Mouse (Mus musculus) mouse trophoblast stem cell (cell line): ENCODE results near the gene Samd14.

Source experiments
- in situ Hi-C, 2 experiments: fragments of 300-500 bp; cut with MseI, MboI; formaldehyde crosslinking; loops; 2 replicates in 1 of 2; 3 replicates in 1 of 2; pipeline ENCODE4 v1.15.1; 2025

Gene Samd14

DNA sequence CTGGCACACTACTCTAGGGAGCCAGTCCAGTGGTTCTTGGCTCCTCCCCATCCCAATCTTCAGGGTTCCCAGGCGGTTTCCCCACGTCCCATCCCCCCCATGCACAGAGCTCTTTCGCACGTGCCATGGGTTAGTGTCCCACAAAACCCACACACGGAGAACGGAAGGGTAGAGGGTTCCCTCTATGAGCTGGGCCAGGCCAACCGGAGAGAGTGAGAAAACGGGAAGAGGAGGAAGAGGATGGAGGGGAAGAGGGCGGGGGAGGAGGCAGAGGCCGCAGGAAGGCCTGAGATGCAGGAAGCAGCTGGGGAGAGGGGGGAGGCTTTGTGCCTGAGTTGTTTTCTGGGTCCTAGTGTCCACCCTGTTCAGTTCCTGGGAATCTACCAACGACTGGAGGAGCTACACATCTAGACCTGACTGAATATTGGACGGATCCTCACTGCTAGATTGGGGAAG lies 20.1 kb upstream of the Samd14 start:
- in situ Hi-C loops: no loop called here

- in situ Hi-C loops: no loop called here
Measured at GRCm38 (mm10) chr11:94990102-94990748, 19.5 kb upstream of the Samd14 start.

GRCm38 (mm10) chr11:94990749-94991577 lies 18.7 kb upstream of the Samd14 start, which contains the start of gene Ppp1r9b:
Ppp1r9b (plus strand) TSS chr11:94991035.
- in situ Hi-C loops: no loop called here

GRCm38 (mm10) chr11:94991641-94992479 lies 17.8 kb upstream of the Samd14 start:
- in situ Hi-C loops: no loop called here

GRCm38 (mm10) chr11:94992480-94992753 lies 17.3 kb upstream of the Samd14 start:
- in situ Hi-C loops: no loop called here

- in situ Hi-C loops: no loop called here
Measured at GRCm38 (mm10) chr11:94992754-94993606, 16.7 kb upstream of the Samd14 start.

- in situ Hi-C loops: no loop called here
Measured at GRCm38 (mm10) chr11:94994208-94994814, 15.4 kb upstream of the Samd14 start.

DNA sequence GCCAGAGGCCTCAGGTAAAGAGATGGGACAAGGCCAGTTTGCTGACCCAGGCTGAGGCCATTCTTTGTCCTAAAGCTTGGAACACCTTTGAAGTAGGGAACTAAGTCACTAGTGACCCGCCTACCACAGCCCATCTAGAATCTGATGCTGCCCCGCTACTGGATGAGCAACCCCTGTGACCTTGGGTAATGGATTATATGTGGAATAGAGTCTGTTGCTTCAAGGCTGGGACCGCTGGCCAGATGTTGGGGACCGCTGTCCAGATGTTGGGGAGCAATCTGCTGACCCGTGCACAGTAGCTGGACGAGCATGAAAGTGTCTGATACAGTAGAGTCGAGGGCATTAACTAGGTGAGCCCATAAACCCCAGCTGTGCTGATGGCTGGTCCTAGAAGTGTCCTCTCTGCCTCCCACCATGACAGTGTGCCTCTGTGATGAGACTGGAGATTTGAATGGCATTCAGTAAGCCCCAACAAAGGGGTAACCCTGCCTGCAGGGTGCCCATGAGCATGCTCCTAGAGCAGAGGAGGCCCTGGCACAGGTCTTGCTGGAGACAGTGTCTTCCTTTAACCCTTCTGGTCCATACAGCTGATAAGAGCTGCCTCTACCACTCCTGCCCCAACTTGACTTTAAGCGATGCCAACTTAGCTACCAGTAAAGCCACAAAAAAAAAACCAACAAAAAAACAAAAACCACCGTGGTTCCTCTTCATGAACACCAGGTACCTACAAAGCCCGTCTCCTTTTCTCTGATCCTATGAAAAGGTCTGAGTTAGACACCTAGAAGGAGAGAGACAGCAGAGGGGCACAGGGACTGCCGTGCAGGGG lies 14.5 kb upstream of the Samd14 start:
- in situ Hi-C loops: no loop called here

DNA sequence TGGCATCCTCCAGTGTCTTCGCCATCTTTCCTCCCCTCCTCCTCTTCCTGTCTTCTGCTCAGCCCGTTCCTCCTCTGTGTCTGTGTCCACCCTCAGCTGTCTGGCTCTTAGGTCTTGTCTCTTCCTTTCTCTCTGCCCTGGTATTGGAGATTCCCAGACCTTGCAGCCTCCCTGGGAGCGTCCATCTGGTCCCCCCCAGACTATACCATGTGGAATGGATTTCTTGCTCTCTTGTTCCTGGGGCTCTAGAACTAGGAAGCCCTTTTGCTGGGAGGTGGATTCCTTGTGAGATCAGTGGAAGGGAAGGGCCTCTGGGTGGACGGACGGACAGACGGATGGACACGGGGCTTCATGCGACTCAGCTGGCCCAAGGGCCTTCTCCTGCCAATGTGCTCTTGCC lies 13.6 kb upstream of the Samd14 start:
- in situ Hi-C loops: no loop called here

DNA sequence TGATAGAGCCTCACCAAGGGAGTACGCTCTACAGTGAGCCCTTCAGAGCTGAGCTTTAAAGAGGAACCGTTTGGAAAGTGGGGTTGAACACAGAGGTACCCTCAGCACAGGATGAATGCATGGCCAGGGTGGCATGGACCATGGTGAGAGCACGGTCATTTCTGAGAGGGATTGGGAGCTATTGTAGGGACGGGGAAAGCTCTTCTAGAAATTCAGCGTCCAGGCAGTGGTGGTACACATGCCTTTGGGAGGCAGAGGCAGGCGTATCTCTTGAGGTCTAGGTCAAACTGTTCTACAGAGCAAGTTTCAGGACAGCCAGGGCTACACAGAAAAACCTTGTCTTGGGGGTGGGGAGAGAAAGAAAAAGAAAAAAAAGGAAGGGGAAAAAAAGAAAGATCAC lies 12.7 kb upstream of the Samd14 start:
- in situ Hi-C loops: no loop called here

DNA sequence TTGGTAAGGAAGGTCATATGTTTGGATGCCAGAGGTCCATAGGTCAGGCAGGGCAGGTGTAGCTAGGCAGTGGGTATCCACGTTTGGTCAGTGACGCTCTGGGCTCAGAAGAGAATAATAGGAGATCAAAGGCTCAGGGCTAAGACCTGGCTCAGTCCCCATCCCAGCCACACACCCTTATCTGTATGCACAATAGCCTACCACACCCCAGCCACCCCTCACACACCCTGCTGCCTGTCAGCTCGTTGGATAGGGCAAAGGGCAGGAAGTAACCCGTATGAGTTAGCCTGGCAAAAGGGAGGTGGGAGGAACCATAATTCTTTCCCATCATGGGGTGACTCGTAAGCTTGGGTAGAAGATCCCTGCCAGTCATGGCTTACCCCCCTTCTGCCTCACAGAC lies 12.1 kb upstream of the Samd14 start:
- in situ Hi-C loops: no loop called here

GRCm38 (mm10) chr11:94998041-94998531 lies 11.6 kb upstream of the Samd14 start:
- in situ Hi-C loops: no loop called here

GRCm38 (mm10) chr11:95000128-95000527 lies 9.6 kb upstream of the Samd14 start:
- in situ Hi-C loops: no loop called here

GRCm38 (mm10) chr11:95000548-95000947 lies 9.1 kb upstream of the Samd14 start:
- in situ Hi-C loops: no loop called here

DNA sequence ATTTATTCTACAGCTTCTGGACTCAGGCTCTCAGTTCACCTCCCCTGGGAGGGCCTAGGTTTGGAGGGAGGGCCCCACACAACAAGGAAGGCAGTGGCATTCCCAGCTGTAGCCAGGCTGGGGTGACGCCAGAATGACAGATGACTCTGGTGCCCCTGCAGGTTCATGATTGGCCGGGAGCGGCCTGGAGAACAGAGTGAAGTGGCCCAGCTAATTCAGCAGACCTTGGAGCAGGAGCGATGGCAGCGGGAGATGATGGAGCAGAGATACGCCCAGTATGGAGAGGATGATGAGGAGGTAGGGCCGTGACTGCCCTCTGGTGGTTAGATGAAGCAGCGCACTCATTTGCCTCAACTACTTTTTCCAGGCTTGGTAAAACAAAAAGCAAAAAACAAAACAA lies 8.6 kb upstream of the Samd14 start:
- in situ Hi-C loops: no loop called here

DNA sequence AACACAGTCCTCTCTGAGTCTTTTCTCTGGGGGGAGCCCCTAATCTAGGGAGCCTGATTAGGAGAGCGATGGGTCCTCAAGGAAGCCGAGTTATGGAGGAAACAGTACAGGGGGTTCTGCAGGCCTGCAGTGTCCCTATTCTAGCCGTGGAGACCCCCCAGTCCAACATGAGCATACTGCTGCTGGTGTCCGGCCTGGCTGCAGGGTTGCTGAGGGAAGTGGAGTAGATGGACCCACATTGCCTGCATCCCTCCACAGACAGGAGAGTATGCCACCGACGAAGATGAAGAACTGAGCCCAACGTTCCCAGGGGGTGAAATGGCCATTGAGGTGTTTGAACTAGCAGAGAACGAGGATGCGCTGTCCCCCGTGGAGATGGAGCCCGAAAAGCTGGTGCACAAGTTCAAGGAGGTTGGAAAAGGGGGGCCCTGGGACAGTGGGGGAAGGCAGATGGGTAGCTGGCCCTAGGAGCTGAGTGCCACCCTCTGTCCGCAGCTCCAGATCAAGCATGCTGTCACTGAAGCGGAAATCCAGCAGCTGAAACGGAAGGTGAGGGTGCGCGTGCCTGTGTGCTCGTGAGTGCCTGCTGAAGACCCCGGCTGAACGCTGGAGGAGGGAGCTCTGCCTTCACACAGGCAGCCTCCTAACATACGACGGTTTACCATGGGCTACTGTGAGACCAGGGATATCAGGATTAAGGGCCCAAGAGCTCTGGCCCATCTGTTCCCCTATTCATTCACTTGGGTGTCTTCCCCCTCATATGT lies 7.9 kb upstream of the Samd14 start:
- in situ Hi-C loops: no loop called here

DNA sequence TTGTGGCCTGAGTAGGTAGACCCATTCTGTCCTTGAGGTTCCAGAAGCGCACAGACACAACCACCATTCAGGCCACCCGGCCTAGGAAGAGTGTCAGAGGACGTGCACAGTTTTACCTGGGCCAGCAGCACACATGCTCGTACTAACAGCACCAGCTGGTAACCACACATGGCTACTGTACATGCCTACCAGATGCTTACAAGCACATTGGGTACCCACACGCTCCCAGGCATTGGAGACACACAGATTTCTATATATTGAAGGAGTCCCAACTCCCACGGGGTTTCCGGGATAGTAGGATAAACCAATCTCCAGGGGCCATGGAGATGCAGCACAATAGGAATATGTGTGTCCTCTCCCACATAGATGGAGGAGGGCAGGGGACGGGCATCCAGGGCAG lies 7.0 kb upstream of the Samd14 start:
- in situ Hi-C loops: no loop called here

GRCm38 (mm10) chr11:95004136-95004936 lies 5.3 kb upstream of the Samd14 start:
- in situ Hi-C loops: no loop called here

DNA sequence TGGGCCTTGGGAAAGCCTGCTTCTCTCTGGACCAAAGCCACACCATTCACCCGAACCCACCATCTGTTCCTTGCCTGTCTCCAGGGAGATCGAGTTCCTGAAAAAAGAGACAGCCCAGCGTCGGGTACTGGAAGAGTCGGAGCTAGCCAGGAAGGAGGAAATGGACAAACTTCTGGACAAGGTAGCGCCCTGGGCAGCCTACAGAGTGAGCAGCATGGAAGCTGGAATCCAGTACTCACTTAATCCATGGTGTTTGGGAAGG lies 4.8 kb upstream of the Samd14 start:
- in situ Hi-C loops: no loop called here
